Mouse (Mus musculus): Measurements from ENCODE around the gene Cnmd.

Gene Cnmd

DNA sequence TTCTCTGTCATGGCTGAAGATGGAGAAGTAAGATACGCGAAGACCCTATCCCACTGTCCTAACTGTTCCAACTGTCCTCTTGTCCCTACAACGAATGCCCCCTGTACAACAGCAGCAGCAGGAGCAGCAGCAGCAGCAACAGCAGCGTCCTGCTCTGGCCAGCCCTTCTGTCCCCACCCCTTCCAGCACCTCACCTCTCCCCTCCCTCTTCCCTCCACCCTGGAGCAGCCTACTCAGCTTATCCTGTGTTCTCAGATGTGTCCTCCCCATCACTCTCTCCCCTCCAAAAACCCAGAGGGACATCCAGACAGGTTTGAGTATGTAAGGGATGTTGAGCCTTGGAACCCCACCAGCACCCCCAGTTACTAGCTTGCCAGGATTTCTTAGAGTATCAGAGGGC is at the start of gene Cnmd:
Gene Cnmd (minus strand): TSS at position 170 of the 400 bp plus-strand sequence.
- no peak for DNase-seq (ENCODE audit: low spot score)

DNA sequence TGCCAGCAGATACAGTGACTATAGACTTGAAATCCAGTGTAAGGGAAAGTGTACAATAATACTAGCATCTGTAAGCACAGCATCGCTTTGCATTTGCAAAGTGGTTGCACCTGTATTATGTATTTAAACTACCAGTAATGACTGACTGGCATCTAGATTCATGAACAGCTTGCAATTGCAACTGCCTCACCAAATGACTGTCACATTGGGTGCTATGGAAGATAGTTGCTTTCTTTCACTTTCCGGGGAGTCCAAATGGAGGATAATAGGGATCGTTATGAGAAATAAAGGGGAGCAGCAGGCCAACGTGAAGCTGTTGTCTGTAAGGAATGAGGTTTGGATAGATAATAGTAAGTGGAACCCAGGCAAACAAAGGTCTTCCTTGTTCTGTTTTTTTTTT is 49.3 kb upstream of the Cnmd start:
- DNase-seq (ENCODE audit: low spot score) = no peak

GRCm38 (mm10) chr14:79703523-79704172 is 41.7 kb upstream of the Cnmd start:
- DNase-seq (ENCODE audit: low spot score) = no peak

DNA sequence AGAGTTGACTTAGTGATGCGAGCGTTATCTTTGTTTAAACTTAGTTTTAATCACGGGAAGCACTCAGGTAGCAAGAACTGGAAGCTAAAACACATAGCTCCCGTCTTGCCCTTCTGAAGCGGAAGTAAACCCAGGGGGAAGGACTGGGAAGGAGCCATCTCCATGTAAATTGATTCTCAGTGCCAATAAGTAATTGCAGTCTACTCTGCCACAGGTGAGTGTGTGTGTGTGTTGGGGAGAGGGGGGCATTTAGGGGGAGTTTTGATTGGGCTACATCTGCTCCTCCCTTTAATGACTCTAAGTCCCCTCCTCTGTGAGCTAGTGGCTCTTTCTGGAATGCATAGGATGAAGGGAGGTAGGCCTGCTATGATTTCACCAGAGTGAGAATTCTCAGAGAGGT is 39.6 kb upstream of the Cnmd start:
- DNase-seq (ENCODE audit: low spot score) = no peak

DNA sequence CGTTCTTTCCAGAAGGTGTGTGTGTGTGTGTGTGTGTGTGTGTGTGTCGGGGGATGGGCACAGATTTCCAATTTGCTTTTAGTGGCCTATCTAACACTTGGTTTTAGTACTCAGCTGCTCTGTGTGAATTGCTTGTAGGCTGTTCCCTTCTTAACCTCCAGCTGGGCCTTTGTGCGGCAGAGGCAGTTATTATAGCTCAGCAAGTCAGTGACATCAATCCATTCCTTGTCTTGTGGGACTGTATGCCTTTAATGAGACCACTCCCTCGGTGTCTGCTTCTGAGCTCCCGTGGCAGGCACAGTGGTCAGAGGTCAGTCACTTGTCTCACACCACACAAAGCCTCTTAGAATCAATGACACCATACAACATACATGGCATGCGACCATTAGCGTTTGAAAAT is 39.1 kb upstream of the Cnmd start:
- DNase-seq (ENCODE audit: low spot score) = no peak

- no peak for DNase-seq (ENCODE audit: low spot score)
Observed at GRCm38 (mm10) chr14:79699381-79699780, 37.4 kb upstream of the Cnmd start.

- DNase-seq (ENCODE audit: low spot score) = no peak
Observed at GRCm38 (mm10) chr14:79690068-79690844, 28.3 kb upstream of the Cnmd start.

- no peak for DNase-seq (ENCODE audit: low spot score)
Observed at GRCm38 (mm10) chr14:79680652-79681051, 18.7 kb upstream of the Cnmd start.

DNA sequence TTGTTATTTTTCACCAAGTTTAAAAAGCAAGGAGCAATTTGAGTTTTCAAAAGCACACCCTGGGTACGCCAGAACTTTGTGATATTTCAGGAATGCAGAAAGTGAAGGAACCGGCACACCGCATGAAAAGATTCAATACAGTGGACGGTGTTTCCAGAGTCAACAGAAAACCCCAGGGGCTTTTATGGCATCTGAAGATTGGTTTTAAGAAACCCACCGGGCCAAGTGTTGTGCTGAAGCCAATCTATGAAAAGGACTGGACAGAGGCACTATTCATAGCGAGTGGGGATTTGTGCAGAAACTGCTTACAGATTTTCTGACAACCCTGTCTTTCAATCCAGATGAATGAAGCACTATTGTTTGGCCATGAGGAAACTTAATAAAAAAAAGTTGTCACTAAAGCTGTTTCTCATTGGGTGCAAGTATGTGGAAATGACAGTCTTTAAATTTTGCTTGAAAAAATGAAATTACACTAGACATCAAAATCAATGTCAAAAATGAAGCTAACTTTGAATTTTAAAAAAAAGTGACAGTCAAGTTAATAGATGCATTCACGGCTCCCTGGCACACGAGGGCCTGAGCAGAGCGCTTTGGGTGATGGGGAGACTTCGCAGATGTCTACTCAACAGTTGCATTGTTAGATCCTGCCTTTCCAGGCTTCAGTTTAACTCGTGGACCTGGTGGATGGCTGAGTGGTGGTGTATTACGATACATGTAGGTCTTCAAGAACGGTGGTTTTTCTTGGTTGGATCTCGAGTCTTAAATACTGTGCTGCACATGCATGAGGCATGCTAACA is 16.1 kb upstream of the Cnmd start:
- DNase-seq (ENCODE audit: low spot score) = no peak

DNA sequence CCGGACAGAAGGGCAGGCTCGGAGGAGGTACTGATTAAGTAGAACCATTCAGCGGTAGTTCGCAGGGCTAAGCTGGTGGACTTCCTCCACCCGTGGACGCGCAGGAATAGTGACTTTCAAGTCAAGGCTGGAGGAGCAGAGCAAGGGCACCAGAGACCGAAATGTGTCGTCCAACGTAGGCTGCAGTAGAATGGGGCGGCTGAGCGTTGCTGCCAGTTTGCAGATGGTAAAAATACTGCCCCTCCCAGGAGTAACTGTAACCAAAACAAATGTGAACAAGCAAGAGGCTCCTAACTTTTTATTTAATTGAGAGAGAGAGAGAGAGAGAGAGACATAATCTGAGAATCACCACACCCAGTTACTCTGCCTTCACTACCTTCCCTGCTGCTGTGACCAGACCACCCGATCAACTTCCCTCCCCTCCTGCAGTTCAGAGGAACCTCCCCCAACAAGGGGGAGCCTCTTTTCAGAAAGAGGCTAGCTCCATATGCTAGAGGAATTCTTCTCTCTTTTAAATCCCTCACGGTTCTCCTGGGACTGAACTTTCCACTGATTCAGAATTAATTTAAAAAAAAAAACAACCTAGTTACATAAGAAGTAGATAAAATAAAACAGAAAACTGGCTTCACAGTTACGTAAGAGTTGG is 15.3 kb upstream of the Cnmd start:
- no peak for DNase-seq (ENCODE audit: low spot score)

GRCm38 (mm10) chr14:79673083-79674013 is 11.4 kb upstream of the Cnmd start:
- no peak for DNase-seq (ENCODE audit: low spot score)

DNA sequence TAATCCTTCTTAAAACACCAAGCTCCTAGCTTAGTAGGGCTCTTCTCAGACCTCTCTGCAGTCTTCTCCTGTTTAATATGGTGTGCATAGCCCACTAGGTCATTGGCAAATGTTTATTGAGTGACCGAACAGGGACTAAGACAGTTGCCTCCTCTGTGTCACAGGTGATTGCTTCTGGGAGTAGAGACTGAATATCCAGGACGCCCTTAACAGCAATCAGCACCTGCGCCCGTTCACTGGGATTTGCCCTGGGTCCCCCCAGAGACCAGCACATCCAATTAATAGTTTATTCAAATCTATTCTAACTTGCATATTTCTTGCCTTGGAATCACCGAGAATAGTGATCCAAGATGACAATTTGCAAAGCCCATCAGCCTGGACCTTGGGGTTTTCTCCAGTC is 10.6 kb upstream of the Cnmd start:
- DNase-seq (ENCODE audit: low spot score) = no peak

GRCm38 (mm10) chr14:79671008-79671407 is 9.0 kb upstream of the Cnmd start:
- no peak for DNase-seq (ENCODE audit: low spot score)

DNA sequence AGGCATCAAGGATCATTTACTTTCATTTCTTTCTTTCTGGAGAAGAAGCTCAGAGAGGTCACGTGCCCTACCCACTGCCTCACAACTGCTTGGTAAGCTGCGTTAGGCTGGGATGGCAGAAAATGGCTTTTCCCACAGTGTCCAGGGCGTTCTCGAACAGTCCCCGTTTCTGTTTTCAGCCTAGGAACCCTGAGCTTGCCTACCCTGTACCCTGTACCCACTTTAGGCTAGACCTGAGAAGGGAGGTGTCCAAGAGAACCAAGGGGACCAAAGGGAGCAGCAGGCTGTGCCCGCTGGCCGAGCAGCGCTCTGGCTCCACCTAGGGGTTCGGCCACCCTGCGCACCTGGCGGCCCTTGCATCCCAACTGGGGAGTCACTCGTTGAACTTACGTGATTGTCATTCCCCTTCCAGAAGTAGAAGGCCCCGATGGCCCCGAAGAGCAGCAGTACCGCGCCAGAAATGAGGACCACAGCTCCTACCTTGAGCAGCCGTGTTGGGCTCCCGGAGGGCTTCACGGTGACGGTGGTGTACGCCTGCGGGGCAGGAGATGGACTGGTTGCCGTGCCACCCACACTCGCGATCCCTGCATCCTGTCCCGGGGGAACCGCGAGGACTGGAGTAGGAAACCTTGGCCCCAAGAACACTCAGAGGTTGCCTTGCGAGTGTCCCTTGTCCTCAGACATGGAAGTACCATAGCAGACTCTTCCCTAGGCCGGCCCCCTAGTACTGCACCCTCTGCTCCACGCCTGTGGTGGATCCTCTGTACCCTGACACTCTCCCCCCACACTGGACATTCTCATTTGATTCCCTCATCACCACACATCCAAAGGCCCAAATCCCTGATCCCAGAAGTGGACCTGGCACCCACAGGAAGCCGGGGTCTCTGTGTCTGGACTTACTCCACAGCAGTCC is 709 bp downstream of the Cnmd start:
- DNase-seq (ENCODE audit: low spot score) = peak; percentile 50

DNA sequence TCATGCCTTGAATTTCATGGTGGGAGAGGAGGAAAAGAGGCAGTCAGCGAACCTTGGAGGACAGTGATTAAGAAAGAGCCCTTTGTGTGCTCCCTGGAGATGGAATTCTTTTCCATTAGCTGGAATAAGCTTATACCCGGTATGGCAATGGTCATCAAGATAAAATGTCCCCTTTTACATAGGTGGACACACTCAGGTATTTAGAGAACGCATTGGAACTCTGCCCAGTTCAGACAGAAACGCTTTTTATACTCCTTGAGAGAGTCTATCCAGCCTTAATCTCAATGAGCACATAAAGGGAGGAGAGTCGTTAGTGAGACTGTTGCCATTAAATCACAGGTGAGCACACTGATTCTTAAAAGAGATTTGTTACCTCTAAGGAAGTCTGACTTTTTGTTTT is 1.5 kb downstream of the Cnmd start:
- no peak for DNase-seq (ENCODE audit: low spot score)

DNA sequence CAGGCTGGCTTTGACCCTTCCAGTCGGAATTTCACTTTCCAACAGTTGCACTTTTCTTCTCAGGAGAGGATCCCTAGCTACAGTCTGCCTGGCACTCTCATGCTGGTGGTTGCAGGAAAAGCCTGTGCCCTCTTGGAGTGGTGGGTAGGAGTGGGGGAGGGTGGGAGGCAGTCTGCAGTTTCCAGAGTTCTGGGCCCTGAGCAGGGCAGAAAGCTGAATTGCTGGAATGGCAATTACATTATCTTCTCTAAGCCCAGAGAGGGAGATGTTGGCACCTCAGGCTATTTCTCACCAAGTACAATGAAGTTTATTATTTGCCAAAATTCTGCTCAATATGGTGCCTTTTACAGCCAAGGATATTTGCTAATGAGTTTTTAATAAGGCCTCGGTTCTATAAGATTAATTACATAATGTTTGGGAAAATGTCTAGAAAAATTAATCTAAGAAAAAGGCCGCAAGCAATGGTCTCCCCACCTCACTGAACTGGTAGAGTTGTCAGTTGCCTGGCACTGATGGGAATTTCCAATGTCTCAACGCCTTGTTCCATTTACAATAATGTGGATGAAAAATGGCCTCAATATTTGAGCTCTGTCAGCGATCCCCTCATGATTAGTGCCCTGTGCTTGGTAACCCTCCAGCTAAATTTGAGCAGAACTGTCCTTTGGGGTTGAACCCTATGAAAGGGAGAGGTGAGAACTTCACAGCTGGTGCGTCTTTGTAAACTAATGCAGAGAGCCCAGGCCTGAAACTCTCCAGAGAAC is 3.0 kb downstream of the Cnmd start:
- DNase-seq (ENCODE audit: low spot score) = no peak

DNA sequence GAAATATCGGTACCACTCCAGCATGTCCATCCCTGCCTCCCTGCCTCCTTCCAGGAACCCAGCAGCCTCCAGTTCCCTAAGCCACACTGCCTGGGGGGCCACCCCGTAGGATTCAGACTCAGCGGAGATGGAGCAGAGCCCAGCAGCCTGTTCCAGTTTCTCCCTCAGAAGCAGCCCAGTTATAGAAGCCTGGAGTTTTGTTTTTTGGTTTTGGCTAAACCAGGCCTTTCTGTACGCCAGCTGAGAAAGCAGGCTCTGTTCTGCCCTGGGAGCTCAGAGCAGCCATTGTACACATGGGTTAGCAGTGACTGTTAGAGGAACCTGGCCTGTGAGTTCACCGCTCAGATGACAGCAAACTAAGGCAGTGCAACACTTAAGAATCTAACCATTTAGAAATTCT is 3.7 kb downstream of the Cnmd start:
- DNase-seq (ENCODE audit: low spot score) = no peak

GRCm38 (mm10) chr14:79652654-79653053 is 9.3 kb downstream of the Cnmd start:
- DNase-seq (ENCODE audit: low spot score) = peak; percentile 22

DNA sequence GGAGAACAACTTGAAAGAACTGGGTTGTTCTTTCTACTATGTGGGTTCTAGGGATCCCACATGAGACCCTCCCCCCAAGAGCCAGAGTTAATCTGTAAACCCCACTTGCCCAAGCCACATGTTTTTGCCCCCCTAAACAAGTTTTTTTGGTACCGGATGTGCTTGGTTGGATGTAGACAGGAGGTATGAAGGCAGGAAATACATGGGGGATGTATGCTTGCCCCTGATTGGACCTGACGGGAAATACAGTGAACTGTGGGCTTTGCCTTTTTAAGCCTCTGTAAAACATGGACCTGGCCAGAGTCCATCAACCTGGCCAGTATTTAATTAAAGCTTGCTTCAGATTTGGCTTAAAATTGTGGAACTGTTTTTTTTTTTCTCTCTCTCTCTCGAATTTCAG is 12.3 kb downstream of the Cnmd start:
- no peak for DNase-seq (ENCODE audit: low spot score)

GRCm38 (mm10) chr14:79645378-79645777 is 16.6 kb downstream of the Cnmd start:
- DNase-seq (ENCODE audit: low spot score) = no peak
